Mouse (Mus musculus): ENCODE measurements around the gene BC048403.

BC048403 gene

DNA sequence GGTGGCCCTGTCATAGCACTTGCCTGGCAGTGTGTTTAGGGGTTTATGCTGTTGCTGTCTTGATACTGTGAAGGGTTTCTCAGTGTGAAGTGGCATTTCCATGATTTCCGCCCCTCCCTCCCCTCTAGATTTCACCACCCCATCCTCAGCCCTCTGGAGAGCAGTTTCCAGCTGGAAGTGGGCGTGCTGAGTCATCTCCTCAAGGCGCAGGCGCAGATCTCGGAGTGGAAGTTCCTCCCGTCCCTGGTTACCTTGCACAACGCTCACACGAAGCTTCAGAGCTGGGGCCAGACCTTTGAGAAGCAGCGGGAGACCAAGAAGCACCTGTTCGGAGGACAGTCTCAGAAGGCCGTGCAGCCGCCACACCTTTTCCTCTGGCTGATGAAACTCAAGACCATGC lies 10.4 kb downstream of the BC048403 start:
- in situ Hi-C loops (cut with MboI; ENCODE audit: low pct_unique_long_range_greater_than_20kb in 1 of 2, low sequenced_read_pairs in 2 of 2, unreplicated experiment in 1 of 2) = loop anchor here in 1 of 2 experiments (10.0 kb wide), 1 partner anchor 55 kb away; no protein-coding TSS in a partner anchor

DNA sequence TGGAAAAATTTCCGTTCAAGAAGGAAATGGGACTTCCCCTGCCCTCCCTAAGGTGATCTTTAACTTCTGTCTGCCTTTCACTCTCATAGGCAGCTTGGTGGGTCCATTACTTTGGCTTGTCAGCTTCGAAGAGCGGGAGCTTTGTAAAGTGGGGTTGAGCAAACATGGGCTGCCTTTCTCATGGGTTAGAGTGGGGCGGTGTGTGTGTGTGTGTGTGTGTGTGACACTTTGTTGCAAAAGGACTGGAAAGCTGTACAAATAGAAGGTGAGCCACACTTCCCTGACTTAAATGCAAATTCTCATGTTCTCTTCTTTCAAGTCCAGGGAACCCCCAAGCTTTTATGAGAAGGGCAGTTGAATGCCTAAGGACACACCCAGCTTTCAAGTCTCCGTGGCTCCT lies 14.5 kb downstream of the BC048403 start:
- in situ Hi-C loops (cut with MboI; ENCODE audit: low pct_unique_long_range_greater_than_20kb in 1 of 2, low sequenced_read_pairs in 2 of 2, unreplicated experiment in 1 of 2) = loop anchor here in 1 of 2 experiments (10.0 kb wide), 1 partner anchor 59 kb away; no protein-coding TSS in a partner anchor

DNA sequence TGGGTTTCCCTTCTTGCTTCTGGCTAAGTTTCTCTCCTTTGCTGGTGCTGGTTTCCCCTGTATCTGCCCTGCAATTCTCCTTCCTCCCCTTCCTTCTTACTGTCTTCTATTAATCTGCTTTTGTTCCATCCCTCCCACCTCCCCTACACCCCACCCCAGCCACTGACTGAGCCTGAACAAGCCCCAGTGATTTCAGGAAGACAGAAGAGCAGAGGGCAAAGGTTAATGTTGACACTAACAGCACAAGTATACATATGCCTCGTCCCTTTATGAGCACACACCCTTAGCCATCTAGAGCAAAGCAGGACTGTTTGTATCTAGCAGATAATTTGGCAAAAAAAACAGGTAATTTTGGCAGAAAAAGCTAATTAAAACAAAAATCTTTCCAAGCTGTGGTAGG lies 16.1 kb downstream of the BC048403 start:
- in situ Hi-C loops (cut with MboI; ENCODE audit: low pct_unique_long_range_greater_than_20kb in 1 of 2, low sequenced_read_pairs in 2 of 2, unreplicated experiment in 1 of 2) = loop anchor here in 1 of 2 experiments (10.0 kb wide), 1 partner anchor 61 kb away; no protein-coding TSS in a partner anchor

DNA sequence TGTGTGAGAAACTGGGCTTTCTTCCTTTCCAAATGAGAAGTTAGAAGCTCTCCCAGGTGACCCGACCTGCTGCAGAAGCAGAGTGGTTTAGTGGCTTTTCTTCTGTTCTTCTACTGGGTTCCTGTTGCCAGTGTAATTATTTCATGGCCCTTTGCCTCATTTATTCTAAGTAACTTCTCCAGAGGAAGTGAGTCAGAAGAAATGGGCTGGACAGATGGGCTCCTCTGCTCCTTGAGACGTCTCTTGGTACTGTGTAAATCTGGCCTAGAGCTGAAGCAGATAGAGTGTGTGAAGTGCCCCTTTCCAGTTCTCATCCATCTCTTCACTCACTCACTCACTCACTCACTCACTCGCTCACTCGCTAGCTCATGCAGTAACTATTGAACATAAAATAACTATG lies 16.9 kb downstream of the BC048403 start:
- in situ Hi-C loops (cut with MboI; ENCODE audit: low pct_unique_long_range_greater_than_20kb in 1 of 2, low sequenced_read_pairs in 2 of 2, unreplicated experiment in 1 of 2) = loop anchor here in 1 of 2 experiments (10.0 kb wide), 1 partner anchor 62 kb away; no protein-coding TSS in a partner anchor

DNA sequence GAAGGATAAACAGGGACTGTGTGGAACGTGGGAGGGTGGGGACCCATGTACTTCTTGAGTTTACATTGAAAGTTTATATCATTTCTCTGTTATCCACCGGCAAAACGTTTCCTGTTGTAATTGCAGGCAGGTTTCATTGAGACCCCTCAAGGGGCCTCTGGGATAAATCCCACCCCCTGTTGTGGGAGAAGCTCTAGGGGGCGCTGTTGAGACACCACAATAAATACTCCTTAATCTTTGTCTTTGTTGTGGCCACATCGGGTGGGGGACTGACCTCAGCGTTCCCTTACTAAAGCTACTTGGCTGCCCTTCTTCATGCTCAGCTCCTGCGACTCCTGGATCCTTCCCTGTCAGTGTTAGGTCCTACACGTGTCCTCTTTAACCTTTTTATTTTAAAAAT lies 19.4 kb downstream of the BC048403 start:
- in situ Hi-C loops (cut with MboI; ENCODE audit: low pct_unique_long_range_greater_than_20kb in 1 of 2, low sequenced_read_pairs in 2 of 2, unreplicated experiment in 1 of 2) = loop anchor here in 1 of 2 experiments (10.0 kb wide), 1 partner anchor 64 kb away; no protein-coding TSS in a partner anchor

DNA sequence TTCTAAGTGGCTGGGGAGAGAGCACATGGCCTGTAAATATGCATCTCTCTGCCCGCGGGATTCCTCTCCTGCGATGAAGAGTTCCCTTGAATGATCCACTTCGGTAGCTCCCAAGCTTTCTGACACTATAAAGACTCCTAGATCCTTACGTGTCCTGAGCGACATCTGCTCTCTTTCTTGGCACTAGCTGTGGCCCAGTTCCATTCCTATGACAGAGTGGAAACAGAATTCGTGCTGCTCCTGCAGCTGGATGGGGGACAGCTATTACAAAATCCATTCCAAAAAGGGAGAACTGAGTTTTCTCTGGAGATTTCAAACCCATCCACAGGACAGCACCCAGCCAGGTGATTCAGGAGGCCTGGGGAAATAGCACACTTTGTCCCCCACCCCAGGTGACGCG lies 22.4 kb downstream of the BC048403 start:
- in situ Hi-C loops (cut with MboI; ENCODE audit: low pct_unique_long_range_greater_than_20kb in 1 of 2, low sequenced_read_pairs in 2 of 2, unreplicated experiment in 1 of 2) = loop anchor here in 1 of 2 experiments (10.0 kb wide), 1 partner anchor 283 kb away; the partner anchor contains the start of gene Srgap1

DNA sequence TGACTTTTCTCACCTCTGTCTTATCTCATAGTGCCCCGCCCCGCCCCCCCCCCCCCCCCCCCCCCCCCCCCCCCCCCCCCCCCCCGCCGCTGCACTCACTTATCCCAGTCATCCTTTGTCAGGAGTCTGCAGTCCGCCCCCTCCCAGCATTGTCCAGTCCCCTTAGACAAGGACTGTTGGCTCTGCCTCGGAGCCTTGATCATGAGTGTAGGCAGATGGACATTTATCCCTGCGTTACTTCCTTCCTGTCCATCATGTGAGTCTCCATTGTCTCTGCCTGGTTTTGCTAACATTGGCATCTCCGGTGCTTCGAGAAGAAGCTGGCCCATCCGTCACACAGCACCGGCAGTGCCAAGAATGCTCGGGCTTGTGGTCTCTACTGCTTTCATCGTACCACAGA lies 23.5 kb downstream of the BC048403 start:
- in situ Hi-C loops (cut with MboI; ENCODE audit: low pct_unique_long_range_greater_than_20kb in 1 of 2, low sequenced_read_pairs in 2 of 2, unreplicated experiment in 1 of 2) = loop anchor here in 1 of 2 experiments (10.0 kb wide), 1 partner anchor 282 kb away; the partner anchor contains the start of gene Srgap1

DNA sequence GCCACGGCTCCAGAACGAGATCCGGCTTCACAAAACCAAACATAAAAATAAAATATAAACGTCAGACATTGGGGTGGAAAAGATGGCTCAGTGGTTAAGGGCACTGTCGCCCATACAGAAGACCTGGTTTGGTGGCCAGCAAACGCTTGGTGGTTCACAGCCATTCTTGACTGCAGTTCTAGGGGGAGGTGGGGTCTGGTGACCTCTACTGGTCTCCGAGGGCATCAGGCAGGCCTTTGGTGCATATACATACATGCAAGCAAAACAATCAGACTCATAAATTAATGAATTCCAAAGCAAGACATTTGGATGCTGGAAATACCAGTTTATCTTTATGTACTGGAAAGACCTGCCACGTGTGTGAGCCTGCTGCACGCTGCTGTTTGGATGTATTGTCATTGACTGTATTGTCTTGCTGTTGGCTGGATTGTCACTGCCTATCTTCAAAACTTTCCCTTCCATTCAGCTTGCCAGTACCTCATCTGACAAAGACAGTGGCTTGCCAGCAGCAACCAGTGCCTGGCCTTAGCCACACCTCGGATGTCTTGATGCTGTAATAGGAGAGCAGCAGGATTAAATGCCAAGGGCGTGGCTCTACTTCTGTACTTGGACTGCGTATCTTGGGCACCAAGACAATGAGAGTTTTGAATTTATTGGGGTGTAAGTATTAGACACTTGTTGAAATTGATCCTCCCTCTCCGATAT lies 24.9 kb downstream of the BC048403 start:
- in situ Hi-C loops (cut with MboI; ENCODE audit: low pct_unique_long_range_greater_than_20kb in 1 of 2, low sequenced_read_pairs in 2 of 2, unreplicated experiment in 1 of 2) = loop anchor here (5.0 to 10.0 kb wide), 2 partner anchors 278 to 280 kb away; partner anchors contain the start of gene Srgap1 (in 1 of the 2)

DNA sequence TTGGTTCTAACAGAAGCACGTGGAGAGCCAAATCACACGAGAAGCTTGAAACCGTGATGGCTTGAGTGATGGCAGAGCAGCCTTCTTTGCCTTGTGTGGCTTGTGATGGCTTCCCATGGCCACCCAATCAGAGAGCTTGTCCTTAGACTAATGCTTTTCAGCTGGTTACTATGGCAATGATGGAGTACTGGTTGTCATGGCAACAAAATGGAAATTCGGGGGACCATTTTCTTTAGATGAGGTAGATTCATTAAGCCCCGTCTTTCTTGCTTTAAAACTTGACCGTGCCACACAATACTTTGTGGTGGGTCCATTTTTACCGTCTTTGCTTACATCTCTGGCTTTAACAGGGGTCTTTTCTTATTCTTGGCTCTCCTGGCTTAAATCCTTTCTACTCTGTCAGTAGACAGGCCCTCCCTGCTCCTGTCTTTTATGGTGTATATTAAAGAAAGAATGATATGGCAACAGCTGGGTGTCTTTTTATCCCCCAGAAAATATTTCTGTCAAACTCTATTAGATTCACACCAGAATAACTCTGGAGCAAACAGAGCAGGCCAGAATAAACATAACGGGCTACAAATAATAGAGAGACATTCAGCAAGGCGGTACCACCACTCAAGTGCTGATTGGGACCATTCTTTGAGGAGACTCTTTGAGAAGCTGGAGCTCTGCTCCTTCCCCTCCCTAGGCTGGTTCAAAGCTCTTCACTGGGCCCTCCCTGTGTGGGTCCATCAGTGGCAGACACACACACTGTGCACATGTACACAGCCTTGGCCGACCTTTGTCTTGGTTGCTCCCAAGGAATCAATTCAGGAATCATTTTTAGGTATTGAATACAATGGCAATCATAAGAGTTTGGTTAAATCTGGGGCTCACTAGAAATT lies 25.7 kb downstream of the BC048403 start:
- in situ Hi-C loops (cut with MboI; ENCODE audit: low pct_unique_long_range_greater_than_20kb in 1 of 2, low sequenced_read_pairs in 2 of 2, unreplicated experiment in 1 of 2) = loop anchor here (5.0 to 10.0 kb wide), 2 partner anchors 277 to 279 kb away; partner anchors contain the start of gene Srgap1 (in 1 of the 2)

DNA sequence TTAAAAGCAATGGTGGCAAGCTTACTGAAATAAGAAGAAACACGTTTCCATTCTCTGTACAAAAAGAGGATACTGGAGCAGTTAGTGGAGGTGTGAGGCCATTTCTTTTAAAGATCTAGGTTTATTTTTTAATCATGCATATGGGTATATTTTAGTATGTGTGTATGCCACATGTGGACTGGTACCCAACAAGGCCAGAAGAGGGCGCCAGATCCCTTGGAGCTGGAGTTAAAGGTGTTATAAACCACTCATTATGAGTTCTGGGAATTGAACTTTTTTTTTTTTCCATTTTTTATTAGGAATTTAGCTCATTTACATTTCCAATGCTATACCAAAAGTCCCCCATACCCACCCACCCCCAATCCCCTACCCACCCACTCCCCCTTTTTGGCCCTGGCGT lies 27.6 kb downstream of the BC048403 start:
- in situ Hi-C loops (cut with MboI; ENCODE audit: low pct_unique_long_range_greater_than_20kb in 1 of 2, low sequenced_read_pairs in 2 of 2, unreplicated experiment in 1 of 2) = loop anchor here (5.0 to 10.0 kb wide), 2 partner anchors 275 to 278 kb away; partner anchors contain the start of gene Srgap1 (in 1 of the 2)

DNA sequence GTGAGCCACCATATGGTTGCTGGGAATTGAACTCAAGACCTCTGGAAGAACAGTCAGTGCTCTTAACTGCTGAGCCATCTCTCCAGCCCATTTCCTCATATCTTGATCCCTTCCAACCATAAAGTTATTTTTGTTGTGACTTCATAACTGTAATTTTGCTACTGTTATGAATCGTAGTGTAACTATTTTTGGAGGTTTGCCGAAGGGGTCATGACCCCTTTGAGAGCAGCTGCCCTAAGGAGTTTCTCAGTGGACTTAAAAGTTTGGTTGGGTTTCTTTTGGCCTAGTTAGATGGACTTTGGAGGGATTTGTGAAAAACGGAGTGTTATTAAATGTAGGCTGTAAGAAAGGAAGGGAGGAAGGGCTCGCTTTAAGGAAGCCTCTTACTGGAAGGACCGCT lies 30.0 kb downstream of the BC048403 start:
- in situ Hi-C loops (cut with MboI; ENCODE audit: low pct_unique_long_range_greater_than_20kb in 1 of 2, low sequenced_read_pairs in 2 of 2, unreplicated experiment in 1 of 2) = loop anchor here (5.0 to 10.0 kb wide), 2 partner anchors 273 to 275 kb away; partner anchors contain the start of gene Srgap1 (in 1 of the 2)

DNA sequence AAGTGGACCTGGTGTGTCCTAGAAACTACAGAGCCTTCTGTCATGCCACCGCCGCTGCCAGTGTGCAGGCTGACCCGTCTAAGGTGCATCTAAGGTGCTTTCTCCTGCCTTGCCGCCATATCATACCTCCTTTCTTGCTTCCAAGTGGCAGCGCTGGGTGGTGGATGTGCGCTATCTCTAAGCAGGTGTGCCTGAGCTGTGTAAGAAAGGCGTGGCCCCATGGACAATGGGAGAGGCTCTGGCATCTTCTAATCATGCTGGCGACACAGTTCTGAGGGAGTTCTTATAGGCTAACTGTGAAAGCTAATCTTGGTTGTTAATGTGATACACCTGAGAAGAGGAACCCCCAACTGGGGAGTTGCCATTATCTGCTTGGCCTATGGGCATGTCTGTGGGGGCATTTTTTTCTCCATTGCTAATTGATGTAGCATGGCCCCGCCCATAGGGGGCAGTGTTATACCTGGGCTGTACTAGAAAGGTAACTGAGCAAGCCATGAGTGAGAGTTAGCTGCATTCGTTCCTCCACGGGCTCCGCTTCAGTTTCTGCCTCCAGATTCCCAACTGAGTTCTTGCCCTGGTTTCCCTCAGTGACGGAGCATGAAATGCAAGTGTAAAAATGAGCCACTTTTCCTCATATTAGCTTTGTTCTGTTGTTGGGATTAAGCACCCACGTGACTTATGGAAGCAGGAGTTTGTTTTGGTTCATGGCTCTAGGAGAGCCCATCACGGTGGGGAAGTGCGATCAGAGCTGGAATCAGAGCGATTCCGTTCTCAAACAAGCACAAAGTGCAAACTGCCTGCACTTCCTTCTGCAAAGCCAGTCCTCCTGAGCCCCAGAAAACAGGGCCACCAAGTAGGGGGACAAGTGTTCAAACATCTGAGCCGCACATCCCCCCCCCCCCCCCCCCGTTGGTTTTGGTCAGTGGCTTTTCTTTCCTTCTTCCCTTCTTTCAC lies 31.2 kb downstream of the BC048403 start:
- in situ Hi-C loops (cut with MboI; ENCODE audit: low pct_unique_long_range_greater_than_20kb in 1 of 2, low sequenced_read_pairs in 2 of 2, unreplicated experiment in 1 of 2) = no loop called here

DNA sequence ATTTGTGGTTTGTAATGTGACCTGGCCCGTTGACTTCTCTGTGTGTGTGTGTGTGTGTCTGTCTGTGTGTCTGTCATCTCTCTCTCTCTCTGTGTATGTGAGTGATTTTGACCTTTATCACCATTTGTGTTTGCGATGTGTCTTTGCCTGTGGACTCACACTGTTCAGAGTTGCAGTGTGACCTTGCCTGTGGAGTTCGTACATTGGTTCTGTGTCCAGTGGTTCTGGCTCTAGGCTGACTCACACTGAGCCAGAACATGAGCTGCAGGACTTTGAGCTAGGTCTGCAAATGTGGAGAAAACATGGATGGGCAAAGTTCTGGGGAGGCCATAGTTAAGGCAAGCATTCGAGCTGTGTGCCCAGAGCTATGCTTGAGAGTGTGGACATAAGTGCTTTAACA lies 34.1 kb downstream of the BC048403 start:
- in situ Hi-C loops (cut with MboI; ENCODE audit: low pct_unique_long_range_greater_than_20kb in 1 of 2, low sequenced_read_pairs in 2 of 2, unreplicated experiment in 1 of 2) = no loop called here

DNA sequence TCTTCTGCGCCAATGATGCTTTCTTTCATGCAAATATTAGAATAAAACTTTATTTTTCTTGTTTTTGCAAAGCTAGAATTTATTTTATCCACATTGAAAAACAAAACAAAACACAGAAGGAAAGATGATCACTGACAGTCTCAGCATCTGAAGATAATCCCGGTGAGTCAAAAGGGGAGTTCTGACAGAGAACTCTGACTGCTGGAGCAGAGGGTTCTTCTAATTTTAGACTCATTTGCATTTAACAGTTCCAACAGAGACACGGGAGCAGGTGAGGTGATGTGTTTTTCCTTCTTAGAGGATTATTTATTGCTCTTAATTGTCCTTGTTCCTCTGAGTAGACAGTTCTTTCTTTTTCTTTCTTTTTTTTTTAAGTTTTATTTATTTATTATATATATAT lies 36.3 kb downstream of the BC048403 start:
- in situ Hi-C loops (cut with MboI; ENCODE audit: low pct_unique_long_range_greater_than_20kb in 1 of 2, low sequenced_read_pairs in 2 of 2, unreplicated experiment in 1 of 2) = no loop called here

DNA sequence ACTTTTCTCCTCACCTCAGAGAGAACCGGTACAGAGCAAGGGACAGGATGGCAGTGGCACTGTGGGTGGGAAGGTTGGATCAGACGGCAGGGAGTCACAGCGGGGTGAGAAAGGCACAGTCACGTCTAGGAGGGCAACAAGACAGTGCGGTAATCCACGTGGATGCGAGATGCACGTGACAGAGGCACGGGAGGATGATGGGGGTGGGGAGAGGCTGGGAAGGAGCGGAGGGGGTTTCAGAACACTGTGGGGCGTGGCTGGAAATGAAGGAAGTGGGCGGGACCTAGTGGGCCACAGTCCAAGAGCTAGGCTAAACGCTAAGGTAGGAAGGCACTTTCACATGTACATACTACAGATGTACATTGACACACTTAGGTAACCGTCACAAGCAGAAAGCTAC lies 41.4 kb downstream of the BC048403 start:
- in situ Hi-C loops (cut with MboI; ENCODE audit: low pct_unique_long_range_greater_than_20kb in 1 of 2, low sequenced_read_pairs in 2 of 2, unreplicated experiment in 1 of 2) = no loop called here

DNA sequence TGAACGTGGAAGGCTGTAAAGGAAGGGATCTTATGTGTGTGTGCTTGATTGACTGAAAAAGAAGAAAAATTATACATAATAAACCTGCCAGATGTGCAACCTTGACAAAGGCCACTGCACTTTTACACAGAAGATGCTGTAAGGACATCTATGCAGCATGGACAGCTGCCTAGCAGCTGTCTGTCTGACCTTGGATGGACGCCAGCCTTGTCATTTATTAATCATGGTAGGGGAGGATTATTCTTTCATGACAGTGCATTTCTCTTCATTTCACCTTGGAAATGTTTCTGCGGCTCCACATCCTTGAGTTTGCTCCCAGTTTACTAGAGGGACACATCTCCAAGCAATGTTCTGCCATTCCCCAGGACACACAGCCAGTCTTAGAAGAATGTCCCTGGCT lies 48.8 kb downstream of the BC048403 start:
- in situ Hi-C loops (cut with MboI; ENCODE audit: low pct_unique_long_range_greater_than_20kb in 1 of 2, low sequenced_read_pairs in 2 of 2, unreplicated experiment in 1 of 2) = no loop called here

DNA sequence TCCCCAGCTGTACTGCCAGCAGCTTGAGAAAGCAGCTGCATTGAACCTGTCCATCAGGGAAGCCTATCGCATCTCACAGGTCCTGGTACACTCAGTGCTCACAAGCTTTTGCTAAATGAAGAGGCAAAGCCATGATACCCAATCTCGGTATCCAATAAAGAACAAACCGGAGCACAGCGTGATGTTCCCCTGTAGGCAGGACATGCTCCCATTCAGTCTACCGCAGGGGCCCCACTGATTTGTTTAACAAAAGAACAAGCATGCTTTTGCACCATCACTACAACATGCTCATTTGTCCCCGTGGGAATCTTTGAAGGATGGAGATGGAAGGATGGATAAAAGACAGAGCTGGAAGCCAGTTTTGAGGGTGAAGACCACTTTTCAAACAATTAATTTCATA lies 50.3 kb downstream of the BC048403 start:
- in situ Hi-C loops (cut with MboI; ENCODE audit: low pct_unique_long_range_greater_than_20kb in 1 of 2, low sequenced_read_pairs in 2 of 2, unreplicated experiment in 1 of 2) = no loop called here

DNA sequence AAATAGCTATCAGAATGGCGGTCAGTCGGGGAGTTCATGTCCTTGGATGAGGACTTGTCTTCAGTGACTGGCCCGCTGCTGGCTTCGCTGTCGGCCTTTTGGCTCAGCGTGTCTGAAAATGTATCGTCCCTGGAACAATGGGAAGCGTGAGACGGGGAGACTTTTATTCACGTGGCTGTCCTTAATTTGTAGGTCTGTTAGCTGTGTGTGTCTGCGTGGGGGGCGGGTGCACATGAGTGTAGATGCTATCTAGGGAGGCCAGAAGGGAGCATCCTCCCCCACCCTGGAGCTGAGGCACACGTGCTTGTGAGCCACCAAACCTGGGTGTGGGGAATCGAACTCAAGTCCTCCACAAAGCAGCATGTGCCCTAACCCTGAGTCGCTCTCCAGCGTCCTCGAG lies 52.9 kb downstream of the BC048403 start:
- in situ Hi-C loops (cut with MboI; ENCODE audit: low pct_unique_long_range_greater_than_20kb in 1 of 2, low sequenced_read_pairs in 2 of 2, unreplicated experiment in 1 of 2) = no loop called here
